Mouse (Mus musculus): Measurements from ENCODE around the gene Grik3. TPM values are rescaled to one million over a fixed set of nuclear protein-coding genes. Genes with fewer than 3 reads are reported as not detected.

The Grik3 gene
- total and polyA plus RNA-seq, 2 experiments from 2014 or later: 3.3 to 24.6 TPM

- ATAC-seq (ENCODE audit: low FRiP score) (no peak), DNase-seq (ENCODE audit: low spot score) (peak; percentile 76)
- Histone ChIP-seq H3K4me2 (ENCODE audit: low read depth, low read length, poor library complexity, severe bottlenecking) (no peak overlapping the region), H3K27me3 (ENCODE audit: insufficient read depth, low read length) (peaks cover 3% of the 10 kb centered on the region; the same call in 1 of the 2 replicates), H3K4me1 (ENCODE audit: insufficient read depth, low read length) (no peaks in the 10 kb centered on the region), H3K36me3 (ENCODE audit: insufficient read depth, low read length) (no peaks in the 10 kb centered on the region), H3K9me3 (ENCODE audit: low read length) (no peaks in the 10 kb centered on the region), H3K9ac (replicated peaks; ENCODE audit: low read length, poor library complexity, severe bottlenecking) (no peak overlapping the region), H3K27ac (ENCODE audit: low read depth, low read length) (no peak overlapping the region), H3K4me3 (ENCODE audit: low read depth, low read length) (no peak overlapping the region)
- no peak for TF ChIP-seq CTCF (IDR thresholded peaks at IDR 0.05)
- WGBS: 64% methylated on average over 13 of the region's 13 CpGs
Measured at GRCm38 (mm10) chr4:125636616-125637304, 146.3 kb downstream of the Grik3 start.

GRCm38 (mm10) chr4:125637364-125637763 is 146.9 kb downstream of the Grik3 start:
- H3K36me3 ChIP-seq (ENCODE audit: insufficient read depth, low read length): no peaks in the 10 kb centered on the region
- no peak overlapping the region for H3K4me2 ChIP-seq (ENCODE audit: low read depth, low read length, poor library complexity, severe bottlenecking)
- no peaks in the 10 kb centered on the region for H3K9me3 ChIP-seq (ENCODE audit: low read length)
- H3K4me1 ChIP-seq (ENCODE audit: insufficient read depth, low read length): no peaks in the 10 kb centered on the region
- peaks cover 3% of the 10 kb centered on the region; the same call in 1 of the 2 replicates for H3K27me3 ChIP-seq (ENCODE audit: insufficient read depth, low read length)
- WGBS: 66% methylated on average over 13 of the region's 13 CpGs
- ATAC-seq (ENCODE audit: low FRiP score) (no peak), DNase-seq (ENCODE audit: low spot score) (no peak)
- H3K27ac ChIP-seq (ENCODE audit: low read depth, low read length): no peak overlapping the region
- no peak overlapping the region for H3K9ac ChIP-seq (replicated peaks; ENCODE audit: low read length, poor library complexity, severe bottlenecking)
- no peak overlapping the region for H3K4me3 ChIP-seq (ENCODE audit: low read depth, low read length)
- no peak for TF ChIP-seq CTCF (IDR thresholded peaks at IDR 0.05)

- Histone ChIP-seq H3K9me3 (ENCODE audit: low read length) (no peaks in the 10 kb centered on the region), H3K27ac (ENCODE audit: low read depth, low read length) (no peak overlapping the region), H3K4me1 (ENCODE audit: insufficient read depth, low read length) (no peaks in the 10 kb centered on the region; the same call in 1 of the 2 replicates), H3K4me2 (ENCODE audit: low read depth, low read length, poor library complexity, severe bottlenecking) (no peak overlapping the region), H3K27me3 (ENCODE audit: insufficient read depth, low read length) (peaks cover 3% of the 10 kb centered on the region; the same call in 1 of the 2 replicates), H3K4me3 (ENCODE audit: low read depth, low read length) (no peak overlapping the region), H3K36me3 (ENCODE audit: insufficient read depth, low read length) (no peaks in the 10 kb centered on the region), H3K9ac (replicated peaks; ENCODE audit: low read length, poor library complexity, severe bottlenecking) (no peak overlapping the region)
- ATAC-seq (ENCODE audit: low FRiP score) (no peak), DNase-seq (ENCODE audit: low spot score) (no peak)
- WGBS: 71% methylated on average over 9 of the region's 9 CpGs
- no peak for TF ChIP-seq CTCF (IDR thresholded peaks at IDR 0.05)
Measured at GRCm38 (mm10) chr4:125640520-125640919, 150.0 kb downstream of the Grik3 start.

GRCm38 (mm10) chr4:125640921-125641663 is 150.6 kb downstream of the Grik3 start:
- H3K36me3 ChIP-seq (ENCODE audit: insufficient read depth, low read length): no peaks in the 10 kb centered on the region
- no peaks in the 10 kb centered on the region for H3K9me3 ChIP-seq (ENCODE audit: low read length)
- WGBS: 81% methylated on average over 15 of the region's 15 CpGs
- no peak for TF ChIP-seq CTCF (IDR thresholded peaks at IDR 0.05)
- H3K27ac ChIP-seq (ENCODE audit: low read depth, low read length): no peak overlapping the region
- no peak overlapping the region for H3K4me3 ChIP-seq (ENCODE audit: low read depth, low read length)
- no peak overlapping the region for H3K4me2 ChIP-seq (ENCODE audit: low read depth, low read length, poor library complexity, severe bottlenecking)
- H3K9ac ChIP-seq (replicated peaks; ENCODE audit: low read length, poor library complexity, severe bottlenecking): no peak overlapping the region
- H3K27me3 ChIP-seq (ENCODE audit: insufficient read depth, low read length): peaks cover 3% of the 10 kb centered on the region; the same call in 1 of the 2 replicates
- ATAC-seq (ENCODE audit: low FRiP score) (no peak), DNase-seq (ENCODE audit: low spot score) (no peak)
- H3K4me1 ChIP-seq (ENCODE audit: insufficient read depth, low read length): no peaks in the 10 kb centered on the region; the same call in 1 of the 2 replicates

- H3K27me3 ChIP-seq (ENCODE audit: insufficient read depth, low read length): no peaks in the 10 kb centered on the region
- 49% methylated on average over 23 of the region's 23 CpGs for WGBS
- H3K4me2 ChIP-seq (ENCODE audit: low read depth, low read length, poor library complexity, severe bottlenecking): no peak overlapping the region
- H3K4me1 ChIP-seq (ENCODE audit: insufficient read depth, low read length): no peaks in the 10 kb centered on the region; the same call in 1 of the 2 replicates
- no peak overlapping the region for H3K9ac ChIP-seq (replicated peaks; ENCODE audit: low read length, poor library complexity, severe bottlenecking)
- peak; percentile 84 for DNase-seq (ENCODE audit: low spot score)
- peak; percentile 51; the same call in 1 of the 2 replicates for ATAC-seq (ENCODE audit: low FRiP score)
- no peaks in the 10 kb centered on the region for H3K36me3 ChIP-seq (ENCODE audit: insufficient read depth, low read length)
- H3K4me3 ChIP-seq (ENCODE audit: low read depth, low read length): no peak overlapping the region
- H3K9me3 ChIP-seq (ENCODE audit: low read length): no peaks in the 10 kb centered on the region
- peak; percentile 14; the same call in 1 of the 2 replicates for TF ChIP-seq CTCF (IDR thresholded peaks at IDR 0.05)
- no peak overlapping the region for H3K27ac ChIP-seq (ENCODE audit: low read depth, low read length)
Measured at GRCm38 (mm10) chr4:125644581-125645568, 154.4 kb downstream of the Grik3 start.

All from midbrain, postnatal 0 days (tissue).